Mouse (Mus musculus): ENCODE data around the gene Plekha8. TPM values are rescaled to one million over a fixed set of nuclear protein-coding genes. Genes with fewer than 3 reads are reported as not detected.

The Plekha8 gene
- total RNA-seq (2021) = 10 to 100 TPM; 11.0 to 11.6 TPM
- long read RNA-seq, experiment 1, full-length matches to known transcripts = 8 of 10 reads
- long read RNA-seq, experiment 1, partial matches to known transcripts = 0 of 10 reads
- long read RNA-seq, experiment 1, other reads (novel, unspliced or antisense) = 2 of 10 reads
- long read RNA-seq, experiment 2, full-length matches to known transcripts = 5 of 7 reads
- long read RNA-seq, experiment 2, partial matches to known transcripts = 0 of 7 reads
- long read RNA-seq, experiment 2, other reads (novel, unspliced or antisense) = 2 of 7 reads

DNA sequence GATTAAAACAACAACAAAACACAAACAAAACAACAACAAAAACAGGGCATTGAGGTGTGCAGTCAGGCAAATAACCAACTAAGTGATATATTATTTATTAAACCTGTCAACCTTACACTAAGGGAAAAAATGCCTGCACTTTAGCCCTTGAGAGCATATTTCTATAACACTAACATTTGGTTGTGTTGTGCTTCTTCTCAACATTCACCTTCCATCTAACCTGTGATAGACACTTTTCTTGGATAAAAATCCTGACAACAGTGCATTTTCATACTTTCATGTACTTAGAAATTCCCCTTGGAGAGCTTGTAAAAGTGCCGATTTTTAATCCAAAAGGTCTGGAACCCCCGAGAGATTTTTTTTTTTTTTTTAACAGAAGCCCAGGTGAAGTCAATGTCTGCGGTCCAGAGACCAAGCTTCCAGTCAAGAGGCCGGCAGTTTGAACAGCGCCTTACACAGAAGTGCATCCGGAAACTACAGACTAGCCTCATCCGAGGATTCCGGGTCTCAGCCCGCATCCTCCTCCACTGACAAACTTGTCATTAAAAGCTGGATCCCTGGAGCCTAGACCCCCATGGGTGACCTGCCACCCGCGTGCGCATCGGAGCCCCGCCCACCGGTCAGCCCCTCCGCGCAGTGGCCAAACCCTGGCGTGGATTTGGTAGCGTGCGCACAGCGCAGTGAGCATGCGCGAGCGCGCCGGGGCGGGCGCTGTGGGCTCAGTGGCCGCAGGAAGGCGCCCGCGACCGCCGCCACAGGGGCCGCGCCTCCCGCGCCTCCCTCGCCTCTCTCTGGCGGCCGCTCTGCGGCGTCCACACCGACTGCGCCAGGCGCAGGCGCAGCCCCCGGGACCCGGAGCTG is at the start of gene Plekha8:
Gene Plekha8 (plus strand): TSS at position 643 of the 861 bp plus-strand sequence.
- TF ChIP-seq CTCF (IDR thresholded peaks at IDR 0.05) = peak; percentile 28
- H3K4me3 ChIP-seq = peak within 1 kb of the TSS; percentile 87
- H3K27ac ChIP-seq = peak within 1 kb of the TSS; percentile 68
- peak; percentile 93 to 94 for DNase-seq (ENCODE audit: extremely low spot score in 1 of 2, low spot score in 2 of 2)
- intact Hi-C loops (cut with DNase I) = loop anchor here (5.0 to 10.0 kb wide), 2 partner anchors 398 to 440 kb away; partner anchors contain the start of genes Gars and Ggct

DNA sequence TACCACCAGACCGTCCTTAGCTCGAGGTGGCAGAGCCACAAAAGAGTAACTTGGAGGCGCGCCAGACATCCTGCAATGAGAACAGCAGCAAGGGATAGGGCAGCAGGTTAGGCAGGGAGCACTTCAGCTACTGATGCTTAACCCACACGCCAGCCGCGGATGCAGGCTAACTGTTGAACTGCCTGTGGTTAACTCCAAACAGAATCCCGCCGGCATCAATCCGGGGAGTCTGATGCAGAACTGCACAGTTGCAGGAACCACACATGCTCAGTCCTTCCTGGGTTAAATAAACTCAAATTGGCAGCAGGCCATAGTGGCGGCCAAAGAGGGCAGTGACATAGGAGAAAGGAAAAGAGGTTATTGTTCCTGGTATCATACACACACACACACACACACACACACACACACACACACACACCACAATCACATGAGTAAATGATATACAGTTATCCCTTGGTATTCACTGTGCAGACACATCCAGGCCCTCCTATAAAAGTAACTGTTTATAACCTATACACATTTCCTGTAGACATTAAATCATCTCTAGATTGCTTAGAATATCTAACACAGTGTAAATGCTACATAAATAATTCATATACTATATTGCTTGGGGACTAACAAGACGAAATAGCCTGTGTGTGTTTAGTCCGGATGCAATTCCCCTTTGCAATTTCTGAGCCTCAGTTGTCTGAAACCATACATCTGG is 46.4 kb upstream of the Plekha8 start:
- intact Hi-C loops (cut with DNase I) = no loop called here
- no peak for TF ChIP-seq CTCF (IDR thresholded peaks at IDR 0.05)
- DNase-seq (ENCODE audit: extremely low spot score in 1 of 2, low spot score in 2 of 2) = no peak
- H3K27ac ChIP-seq = no peak overlapping the region
- H3K4me3 ChIP-seq = no peak overlapping the region

DNA sequence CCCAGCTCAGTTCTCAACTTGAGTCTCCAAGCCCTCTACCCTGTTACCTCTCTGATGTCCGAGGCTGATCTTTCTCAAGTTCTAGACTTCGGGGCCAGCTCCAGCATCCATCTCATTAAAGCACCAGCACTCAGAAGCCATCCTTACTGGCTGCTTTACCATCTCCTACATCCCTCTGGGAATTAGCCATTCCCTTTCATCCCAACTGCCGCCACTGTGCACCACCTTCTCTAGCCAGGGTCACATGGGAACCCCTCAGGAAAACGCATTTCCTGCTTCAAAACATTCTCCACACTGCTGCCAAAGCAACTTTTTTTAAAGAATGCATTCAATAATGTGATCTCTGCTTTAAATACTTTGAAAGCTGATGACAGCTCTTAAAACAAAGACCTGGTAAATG is 45.6 kb upstream of the Plekha8 start:
- TF ChIP-seq CTCF (IDR thresholded peaks at IDR 0.05) = no peak
- H3K4me3 ChIP-seq = no peak overlapping the region
- no peak overlapping the region for H3K27ac ChIP-seq
- DNase-seq (ENCODE audit: extremely low spot score in 1 of 2, low spot score in 2 of 2) = no peak
- intact Hi-C loops (cut with DNase I) = no loop called here

DNA sequence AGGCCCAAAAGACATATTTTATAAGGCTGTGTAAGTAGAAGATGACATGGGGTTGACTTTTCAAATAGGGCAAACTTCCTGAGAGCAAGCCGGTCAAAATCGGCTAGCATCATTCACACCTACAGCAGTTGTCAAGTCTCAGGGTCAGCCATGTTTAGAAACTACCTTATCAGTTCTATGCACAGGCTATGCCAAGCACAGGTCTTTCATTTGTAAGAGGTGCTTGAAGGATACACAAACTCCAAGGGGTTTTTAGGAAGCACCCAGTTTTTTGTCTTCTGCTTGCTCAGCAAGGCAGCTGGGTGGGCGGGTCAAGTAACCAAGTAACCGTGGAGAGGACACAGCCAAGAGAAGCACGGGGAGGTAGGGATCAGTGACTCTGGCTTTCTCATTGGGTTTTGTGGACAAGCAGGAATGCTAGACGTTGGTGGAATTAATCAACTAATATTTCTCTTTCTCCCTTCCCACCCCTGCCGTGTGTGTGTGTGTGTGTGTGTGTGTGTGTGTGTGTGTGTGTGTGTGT is 44.0 kb upstream of the Plekha8 start:
- Histone ChIP-seq H3K4me3 (no peak overlapping the region), H3K27ac (no peak overlapping the region)
- no peak for TF ChIP-seq CTCF (IDR thresholded peaks at IDR 0.05)
- no peak for DNase-seq (ENCODE audit: extremely low spot score in 1 of 2, low spot score in 2 of 2)
- intact Hi-C loops (cut with DNase I) = no loop called here

- intact Hi-C loops (cut with DNase I) = no loop called here
- no peak for TF ChIP-seq CTCF (IDR thresholded peaks at IDR 0.05)
- no peak overlapping the region for H3K27ac ChIP-seq
- no peak for DNase-seq (ENCODE audit: extremely low spot score in 1 of 2, low spot score in 2 of 2)
- no peak overlapping the region for H3K4me3 ChIP-seq
Observed at GRCm38 (mm10) chr6:54552721-54553413, 42.0 kb upstream of the Plekha8 start.

DNA sequence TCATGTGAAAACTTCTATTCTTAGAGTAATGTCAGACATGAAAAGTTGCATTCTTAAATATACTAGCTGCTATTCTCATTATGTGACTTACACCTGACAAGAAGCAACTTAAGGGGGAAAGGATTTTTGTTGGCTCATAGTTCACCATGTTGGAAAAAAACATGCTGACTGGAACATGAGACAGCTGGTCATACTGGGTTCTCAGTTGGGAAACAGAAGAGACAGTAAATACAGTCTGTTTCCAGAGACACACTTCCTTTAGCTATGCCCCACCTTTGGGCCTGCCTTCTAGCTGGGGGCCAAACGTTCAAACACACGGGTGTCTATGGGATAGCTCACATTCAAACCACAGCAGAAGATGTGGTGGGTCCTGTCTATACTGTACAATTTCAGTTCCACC is 41.3 kb upstream of the Plekha8 start:
- H3K4me3 ChIP-seq = no peak overlapping the region
- TF ChIP-seq CTCF (IDR thresholded peaks at IDR 0.05) = no peak
- H3K27ac ChIP-seq = no peak overlapping the region
- no peak for DNase-seq (ENCODE audit: extremely low spot score in 1 of 2, low spot score in 2 of 2)
- intact Hi-C loops (cut with DNase I) = no loop called here

GRCm38 (mm10) chr6:54554341-54555110 is 40.4 kb upstream of the Plekha8 start:
- intact Hi-C loops (cut with DNase I) = no loop called here
- TF ChIP-seq CTCF (IDR thresholded peaks at IDR 0.05) = no peak
- no peak overlapping the region for H3K27ac ChIP-seq
- no peak for DNase-seq (ENCODE audit: extremely low spot score in 1 of 2, low spot score in 2 of 2)
- no peak overlapping the region for H3K4me3 ChIP-seq

- intact Hi-C loops (cut with DNase I) = no loop called here
- H3K4me3 ChIP-seq = no peak overlapping the region
- TF ChIP-seq CTCF (IDR thresholded peaks at IDR 0.05) = no peak
- H3K27ac ChIP-seq = no peak overlapping the region
- DNase-seq (ENCODE audit: extremely low spot score in 1 of 2, low spot score in 2 of 2) = no peak
Observed at GRCm38 (mm10) chr6:54555816-54556215, 39.1 kb upstream of the Plekha8 start.

- no peak for TF ChIP-seq CTCF (IDR thresholded peaks at IDR 0.05)
- intact Hi-C loops (cut with DNase I) = no loop called here
- Histone ChIP-seq H3K27ac (no peak overlapping the region), H3K4me3 (no peak overlapping the region)
- no peak for DNase-seq (ENCODE audit: extremely low spot score in 1 of 2, low spot score in 2 of 2)
Observed at GRCm38 (mm10) chr6:54557671-54558070, 37.2 kb upstream of the Plekha8 start.

- intact Hi-C loops (cut with DNase I) = no loop called here
- DNase-seq (ENCODE audit: extremely low spot score in 1 of 2, low spot score in 2 of 2) = no peak
- Histone ChIP-seq H3K4me3 (no peak overlapping the region), H3K27ac (no peak overlapping the region)
- no peak for TF ChIP-seq CTCF (IDR thresholded peaks at IDR 0.05)
Observed at GRCm38 (mm10) chr6:54558466-54558865, 36.4 kb upstream of the Plekha8 start.

Data from left cerebral cortex, adult 2 months (tissue).